Mouse (Mus musculus) lung, embryonic 16.5 days (tissue): ENCODE measurements at regions not wholly inside any gene's neighbourhood (a gene's known extent, or its start where the extent isn't known, plus 50 kb on each side); places are given as distances from the start of the nearest gene placed in this dataset.

Experiments used
- ATAC-seq: fragments of 200-750 bp; cut with Nextera tagmentation; 2 replicates; pipeline ENCODE4 v1.8.0; 2017; ENCODE audit warnings: low read depth, mild to moderate bottlenecking, moderate library complexity
- H3K27ac ChIP-seq: fragments of 300-500 bp; sonication (generic); 2 replicates; pipeline ENCODE4 v1.5.1; 2014; ENCODE audit warnings: mild to moderate bottlenecking, control low read depth, low read length
- H3K27me3 ChIP-seq: fragments of 300-500 bp; sonication (generic); 2 replicates; pipeline ENCODE4 v1.6.1; 2014; ENCODE audit warnings: low read depth, low read length, mixed read lengths; ENCODE audit not compliant: control insufficient read depth, insufficient read depth
- H3K36me3 ChIP-seq: fragments of 300-500 bp; sonication (generic); 2 replicates; pipeline ENCODE4 v1.6.1; 2014; ENCODE audit warnings: low read length; ENCODE audit not compliant: control insufficient read depth, insufficient read depth
- H3K4me1 ChIP-seq: fragments of 300-500 bp; sonication (generic); replicated peaks from 2 replicates; pipeline ENCODE4 v1.6.1; 2014; ENCODE audit warnings: low read length, mixed read lengths; ENCODE audit not compliant: control insufficient read depth, insufficient read depth
- H3K4me2 ChIP-seq: fragments of 300-500 bp; sonication (generic); 2 replicates; pipeline ENCODE4 v1.6.1; 2014; ENCODE audit warnings: low read depth, low read length, control low read depth
- H3K4me3 ChIP-seq: fragments of 300-500 bp; sonication (generic); 2 replicates; pipeline ENCODE4 v1.5.1; 2014; ENCODE audit warnings: mild to moderate bottlenecking, low read length, control low read depth
- H3K9ac ChIP-seq: fragments of 300-500 bp; sonication (generic); 2 replicates; pipeline ENCODE4 v1.6.1; 2014; ENCODE audit warnings: low read length, control low read depth
- H3K9me3 ChIP-seq: fragments of 300-500 bp; sonication (generic); 2 replicates; pipeline ENCODE4 v1.6.1; 2016; ENCODE audit warnings: low read length; ENCODE audit not compliant: control insufficient read depth
- WGBS: fragments of 180-500 bp; shearing (Covaris S2); extraction: QIAGEN DNeasy Blood & Tissue Kit; methylation state at CpG from one replicate; pipeline ENCODE4 v1.1.7; 2014; 5-methylcytosine and 5-hydroxymethylcytosine counted together

DNA sequence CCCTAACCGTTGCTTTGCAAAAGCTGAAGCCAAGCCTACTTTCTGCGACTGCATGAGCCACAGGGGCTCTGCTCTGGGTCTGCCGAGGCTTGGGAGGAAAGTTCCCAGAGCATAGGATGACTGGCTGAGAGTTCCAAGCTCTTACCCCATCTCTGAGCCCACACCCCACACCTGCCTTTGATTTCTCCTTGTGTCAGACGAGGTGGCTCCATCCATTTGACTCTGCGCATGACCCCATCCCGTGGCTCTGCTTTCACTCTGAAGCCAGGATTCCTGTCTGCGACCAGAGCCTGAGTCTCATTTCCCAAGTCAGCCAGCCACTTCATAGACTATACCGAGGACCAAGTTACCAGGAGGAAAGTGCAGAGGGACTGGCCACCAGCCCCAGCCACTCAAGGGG, 216.1 kb upstream of the Msx2 start:
- Histone ChIP-seq H3K4me3 (peak overlapping the region; percentile 18; the same call in 1 of the 2 replicates), H3K4me2 (peak overlapping the region; percentile 48), H3K27me3 (no peaks in the 10 kb centered on the region), H3K9me3 (no peaks in the 10 kb centered on the region), H3K9ac (0 out of 2 replicates have a peak overlapping the region, but pooled peaks have one; percentile 35), H3K27ac (no peak overlapping the region), H3K36me3 (no peaks in the 10 kb centered on the region), H3K4me1 (0 out of 2 replicates have a peak, but pooled peaks cover 3% of the 10 kb centered on the region)
- WGBS, result 27% methylated on average over 8 of the region's 8 CpGs
- no peak for ATAC-seq

DNA sequence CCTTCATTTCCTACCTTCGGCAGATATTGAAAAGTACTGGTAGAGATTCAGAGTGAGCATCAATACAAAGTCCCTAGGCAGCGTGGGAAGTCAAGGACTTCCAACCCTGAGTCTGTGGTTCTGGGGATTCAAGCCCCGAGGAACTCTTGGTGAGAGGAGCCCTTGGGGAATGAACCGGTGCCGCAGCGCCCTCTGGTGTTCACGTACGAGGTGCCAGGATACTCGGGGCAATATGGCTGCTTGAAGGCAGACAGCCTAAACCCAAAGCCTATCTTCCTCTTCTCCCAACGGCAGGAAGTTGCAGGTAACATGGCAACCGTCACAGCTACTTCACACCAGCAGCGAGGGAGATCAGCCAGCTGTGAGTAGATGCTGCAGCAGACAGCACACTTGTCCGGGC, 215.6 kb upstream of the Msx2 start:
- Histone ChIP-seq H3K27me3 (no peaks in the 10 kb centered on the region), H3K9ac (0 out of 2 replicates have a peak overlapping the region, but pooled peaks have one; percentile 35), H3K27ac (no peak overlapping the region), H3K4me2 (peak overlapping the region; percentile 48), H3K9me3 (no peaks in the 10 kb centered on the region), H3K4me3 (peak overlapping the region; percentile 18; the same call in 1 of the 2 replicates), H3K36me3 (no peaks in the 10 kb centered on the region), H3K4me1 (0 out of 2 replicates have a peak, but pooled peaks cover 3% of the 10 kb centered on the region)
- 5% methylated on average over 13 of the region's 13 CpGs for WGBS
- ATAC-seq, result peak; percentile 62; the same call in 1 of the 2 replicates

DNA sequence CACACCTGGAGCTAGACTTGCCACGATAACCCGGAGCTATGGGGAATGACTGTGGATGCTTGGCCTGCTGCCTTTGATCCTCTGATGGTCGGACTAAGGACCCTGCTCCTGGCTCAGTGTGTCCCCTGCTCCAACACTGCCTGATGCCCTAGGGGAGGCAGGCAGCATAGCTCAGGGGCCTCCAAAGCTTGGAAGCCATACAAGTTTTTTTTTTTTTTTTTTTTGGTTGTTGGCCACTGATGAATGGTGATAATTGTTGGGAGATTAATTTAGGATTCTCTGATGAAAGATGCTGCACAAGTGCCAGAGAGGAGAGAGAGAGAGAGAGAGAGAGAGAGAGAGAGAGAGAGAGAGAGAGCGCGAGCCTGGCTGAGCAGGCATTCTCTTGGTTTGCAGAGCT, 211.6 kb upstream of the Msx2 start:
- Histone ChIP-seq H3K27me3 (no peaks in the 10 kb centered on the region), H3K27ac (no peak overlapping the region), H3K9me3 (no peaks in the 10 kb centered on the region), H3K36me3 (no peaks in the 10 kb centered on the region), H3K4me1 (0 out of 2 replicates have a peak, but pooled peaks cover 3% of the 10 kb centered on the region), H3K4me3 (no peak overlapping the region), H3K4me2 (no peak overlapping the region), H3K9ac (no peak overlapping the region)
- no peak for ATAC-seq
- 56% methylated on average over 5 of the region's 5 CpGs for WGBS

DNA sequence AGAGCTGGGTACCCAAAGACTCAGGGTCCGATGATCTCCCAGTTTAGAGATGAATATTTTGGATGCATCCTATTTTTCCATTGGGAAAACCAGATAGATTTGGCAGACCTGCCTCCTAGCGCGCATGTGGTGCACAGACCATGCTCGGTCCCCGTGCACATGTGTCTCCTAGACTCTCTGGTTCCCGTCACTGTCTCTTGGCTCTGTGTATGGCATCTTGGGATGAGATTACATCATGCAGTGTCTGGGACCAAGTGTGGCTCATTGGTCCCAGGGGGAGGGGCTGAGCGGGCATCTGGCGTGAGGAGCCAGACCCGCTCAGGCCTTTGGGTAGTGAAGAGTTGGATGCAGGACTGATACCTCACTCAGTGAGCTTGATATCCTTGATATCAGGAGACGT, 204.3 kb upstream of the Msx2 start:
- Histone ChIP-seq H3K4me2 (no peak overlapping the region), H3K27me3 (no peaks in the 10 kb centered on the region), H3K27ac (no peak overlapping the region), H3K4me3 (no peak overlapping the region), H3K4me1 (no peaks in the 10 kb centered on the region), H3K9me3 (no peaks in the 10 kb centered on the region), H3K9ac (no peak overlapping the region), H3K36me3 (no peaks in the 10 kb centered on the region)
- WGBS, result 91% methylated on average over 10 of the region's 10 CpGs
- ATAC-seq, result no peak

DNA sequence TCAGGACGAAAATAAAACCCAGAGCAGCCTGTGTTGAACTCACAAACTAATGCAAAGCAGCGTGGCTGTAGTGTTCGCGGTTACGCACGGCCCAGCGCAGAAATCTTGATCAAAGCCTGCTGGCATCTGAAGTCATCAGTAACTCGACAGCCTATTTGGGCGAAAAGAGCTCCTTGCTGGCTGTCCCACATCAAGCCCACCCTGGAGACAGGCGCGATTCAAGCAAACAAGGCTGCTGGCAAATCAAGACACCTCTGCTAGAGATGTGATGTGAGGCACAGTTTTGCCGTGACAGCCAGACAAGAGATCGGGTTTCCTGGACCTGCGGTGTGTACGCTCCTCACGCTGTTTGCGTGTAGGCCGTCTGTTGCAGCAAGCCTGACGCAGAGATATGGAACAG, 197.5 kb upstream of the Msx2 start:
- peaks cover 3% of the 10 kb centered on the region for H3K9me3 ChIP-seq
- H3K36me3 ChIP-seq, result no peaks in the 10 kb centered on the region
- no peaks in the 10 kb centered on the region for H3K27me3 ChIP-seq
- H3K27ac ChIP-seq, result no peak overlapping the region
- no peak overlapping the region; the same call in 1 of the 2 replicates for H3K9ac ChIP-seq
- WGBS, result 13% methylated on average over 19 of the region's 19 CpGs
- peak overlapping the region; percentile 21; the same call in 1 of the 2 replicates for H3K4me2 ChIP-seq
- no peaks in the 10 kb centered on the region; the same call in 1 of the 2 replicates for H3K4me1 ChIP-seq
- H3K4me3 ChIP-seq, result no peak overlapping the region
- ATAC-seq, result peak; percentile 52; the same call in 1 of the 2 replicates

DNA sequence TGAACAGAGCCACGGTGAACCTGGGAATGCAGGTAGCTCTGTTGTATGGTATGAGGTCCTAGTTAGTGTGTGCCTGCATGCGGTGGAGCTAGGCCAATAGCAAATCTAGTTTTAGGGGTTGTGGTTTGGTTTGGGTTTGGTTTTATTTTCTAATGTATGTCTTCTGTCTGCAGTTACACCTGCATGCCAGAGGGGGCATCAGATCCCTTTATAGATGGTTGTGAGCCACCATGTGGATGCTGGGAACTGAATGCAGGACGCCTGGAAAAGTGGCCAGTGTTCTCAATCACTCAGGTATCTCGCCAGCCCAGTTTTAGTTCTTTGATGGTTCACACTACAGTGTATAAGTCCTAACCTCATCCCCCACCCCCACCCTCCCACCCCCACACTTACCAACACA, 194.6 kb upstream of the Msx2 start:
- Histone ChIP-seq H3K4me1 (no peaks in the 10 kb centered on the region; the same call in 1 of the 2 replicates), H3K27me3 (no peaks in the 10 kb centered on the region), H3K9me3 (peaks cover 3% of the 10 kb centered on the region), H3K27ac (no peak overlapping the region), H3K4me3 (no peak overlapping the region), H3K4me2 (no peak overlapping the region), H3K9ac (no peak overlapping the region), H3K36me3 (no peaks in the 10 kb centered on the region)
- WGBS, result 89% methylated on average over 4 of the region's 4 CpGs
- ATAC-seq, result no peak

DNA sequence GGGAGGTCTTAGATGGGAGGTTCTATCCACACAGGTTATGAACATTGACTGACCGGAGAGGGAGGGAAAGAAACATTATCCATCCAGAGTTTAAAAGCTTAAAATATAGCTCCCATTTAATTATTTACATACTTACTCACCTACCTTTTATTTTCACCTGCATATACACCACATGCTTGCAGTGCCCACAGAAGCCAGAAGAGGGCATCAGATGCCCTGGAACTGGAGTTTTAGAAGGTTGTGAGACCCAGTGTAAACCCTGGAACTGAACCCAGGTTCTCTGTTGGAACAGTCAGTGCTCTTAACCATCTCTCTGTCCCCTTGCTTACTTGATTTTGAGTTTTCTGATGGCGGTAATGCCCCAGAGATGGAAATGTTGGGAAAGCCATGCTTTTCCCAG, 192.7 kb upstream of the Msx2 start:
- no peak overlapping the region for H3K27ac ChIP-seq
- H3K4me1 ChIP-seq, result no peaks in the 10 kb centered on the region; the same call in 1 of the 2 replicates
- no peaks in the 10 kb centered on the region for H3K27me3 ChIP-seq
- H3K4me3 ChIP-seq, result no peak overlapping the region
- H3K9me3 ChIP-seq, result peaks cover 3% of the 10 kb centered on the region
- H3K9ac ChIP-seq, result no peak overlapping the region
- H3K36me3 ChIP-seq, result no peaks in the 10 kb centered on the region
- ATAC-seq, result no peak
- WGBS, result 93% methylated on average over 2 of the region's 2 CpGs
- H3K4me2 ChIP-seq, result no peak overlapping the region

DNA sequence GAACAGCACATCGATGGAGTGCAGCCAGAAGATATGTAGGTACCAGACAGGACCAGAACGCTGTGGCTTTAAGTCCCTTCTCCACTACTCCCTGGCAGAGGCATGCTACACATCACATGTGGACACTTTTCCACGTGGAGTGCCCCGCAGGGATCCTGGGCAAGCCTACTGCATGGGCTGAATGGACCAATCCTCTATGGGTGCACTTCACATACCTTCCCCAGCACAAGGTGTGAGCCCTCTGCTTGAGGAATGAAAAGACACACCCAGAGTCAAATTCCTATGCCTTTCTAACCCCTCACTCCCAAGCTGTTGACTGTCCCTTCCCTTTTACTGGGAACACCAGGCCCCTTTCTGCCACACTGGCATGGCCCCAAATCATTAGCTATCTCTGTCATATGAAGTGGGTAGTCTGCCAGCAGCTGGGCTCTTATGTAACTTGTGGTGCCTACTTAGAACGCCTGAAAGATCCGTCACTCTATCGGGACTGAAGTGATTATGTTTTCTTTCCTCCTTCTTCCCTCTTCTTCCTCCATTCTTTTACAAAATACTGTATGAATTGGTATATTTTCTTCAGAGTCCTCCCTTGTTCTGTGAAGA, 191.9 kb upstream of the Msx2 start:
- Histone ChIP-seq H3K9me3 (peaks cover 3% of the 10 kb centered on the region), H3K4me1 (no peaks in the 10 kb centered on the region), H3K27ac (no peak overlapping the region), H3K27me3 (no peaks in the 10 kb centered on the region), H3K4me3 (no peak overlapping the region), H3K4me2 (no peak overlapping the region), H3K36me3 (no peaks in the 10 kb centered on the region), H3K9ac (no peak overlapping the region)
- peak; percentile 65 for ATAC-seq
- 65% methylated on average over 7 of the region's 7 CpGs for WGBS

DNA sequence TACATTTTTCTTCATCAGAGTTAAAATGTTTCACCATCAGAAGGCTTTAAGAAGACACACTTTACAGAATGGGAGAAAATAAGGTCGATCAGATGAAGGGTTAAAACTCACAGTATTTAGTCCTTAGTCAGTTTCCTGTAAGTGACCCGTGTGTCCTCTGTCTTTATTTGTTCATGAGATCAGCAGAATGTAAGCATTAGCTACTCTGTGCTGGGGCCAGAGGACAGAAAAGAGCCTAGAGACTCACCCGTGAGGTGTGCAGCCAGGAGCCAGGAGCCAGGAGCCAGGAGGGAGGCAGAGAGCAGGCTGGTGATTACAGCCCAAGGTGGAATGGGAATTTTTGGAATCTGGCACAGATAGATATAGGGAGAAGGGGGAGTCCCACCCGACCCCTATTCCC, 180.0 kb upstream of the Msx2 start:
- H3K36me3 ChIP-seq, result no peaks in the 10 kb centered on the region
- ATAC-seq, result no peak
- H3K4me2 ChIP-seq, result no peak overlapping the region
- H3K9ac ChIP-seq, result no peak overlapping the region
- no peaks in the 10 kb centered on the region for H3K27me3 ChIP-seq
- whole genome bisulfite sequencing, result 24% methylated on average over 4 of the region's 4 CpGs
- H3K27ac ChIP-seq, result no peak overlapping the region
- no peak overlapping the region for H3K4me3 ChIP-seq
- no peaks in the 10 kb centered on the region for H3K9me3 ChIP-seq
- no peaks in the 10 kb centered on the region for H3K4me1 ChIP-seq
